Mouse (Mus musculus) erythroblast, embryonic 14.5 days (primary cell): ENCODE data around the gene Sri.

Source experiments
- GATA1 ChIP-seq: IDR thresholded peaks from 2 replicates; pipeline ENCODE4 v1.6.1; 2012; ENCODE audit warnings: low read length, inconsistent platforms, mixed read lengths
- TAL1 ChIP-seq: IDR thresholded peaks from 3 replicates; pipeline ENCODE4 v1.6.1; 2012; ENCODE audit warnings: low read length, inconsistent platforms, mixed read lengths

- no peak for TF ChIP-seq GATA1
- no peak for TF ChIP-seq TAL1
Measured at GRCm38 (mm10) chr5:8095689-8096088, 49.8 kb downstream of the Sri start.
